Mouse (Mus musculus): Measurements from ENCODE around the gene Taf4.

GRCm38 (mm10) chr2:180005656-180006351, 29.4 kb upstream of the Taf4 start:
- no peak for TF ChIP-seq POLR2A (IDR thresholded peaks at IDR 0.05; ENCODE audit: control insufficient read depth, extremely low read depth, insufficient read depth, low read length, poor library complexity)
- no peak for TF ChIP-seq CTCF (IDR thresholded peaks at IDR 0.05; ENCODE audit: borderline replicate concordance, control insufficient read depth, extremely low read depth, insufficient read depth, low read length, poor library complexity)

All from thymus, adult 2 months (tissue).